Mouse (Mus musculus): ENCODE measurements around the gene Zfp82.

GRCm38 (mm10) chr7:30064622-30065021 is 8.1 kb downstream of the Zfp82 start:
- TF ChIP-seq CTCF (IDR thresholded peaks at IDR 0.05; ENCODE audit: low read depth, low read length) (no peak), POLR2A (IDR thresholded peaks at IDR 0.05; ENCODE audit: borderline replicate concordance, low read depth, low read length) (no peak)
